Mouse (Mus musculus): Measurements from ENCODE around the gene Spns3. TPM values are rescaled to one million over a fixed set of nuclear protein-coding genes. Genes with fewer than 3 reads are reported as not detected.
"Not testable (repeated sequence)": the region's sequence is repeated elsewhere in the genome, so short reads cannot be mapped to it uniquely, and the experiment has no call there.

Gene Spns3
- total RNA-seq, 2 experiments from 2014 or later = not detected

DNA sequence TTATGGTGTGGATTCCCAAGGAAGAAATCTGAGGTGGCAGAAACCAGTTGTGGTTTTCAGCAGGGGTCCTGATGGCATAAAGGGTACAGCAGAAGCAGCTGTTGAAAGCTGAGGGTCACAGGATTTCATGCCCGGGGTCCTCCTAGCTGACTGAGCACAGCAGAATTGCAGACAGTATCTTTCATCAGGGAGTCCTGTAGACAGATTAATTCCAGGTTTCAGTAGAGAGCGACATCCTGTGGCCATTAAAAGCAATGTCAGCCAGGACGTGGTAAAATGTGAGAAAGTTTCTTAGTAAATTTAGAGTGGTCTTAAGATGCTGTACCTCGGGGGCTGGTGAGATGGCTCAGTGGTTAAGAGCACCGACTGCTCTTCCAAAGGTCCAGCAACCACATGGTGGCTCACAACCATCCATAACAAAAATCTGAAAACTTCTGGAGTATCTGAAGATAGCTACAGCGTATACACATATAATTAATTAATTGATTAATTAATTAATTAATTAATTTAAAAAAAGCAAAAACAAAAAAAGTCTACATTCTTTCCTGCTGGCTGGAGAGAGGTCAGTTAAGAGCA is 14.0 kb upstream of the Spns3 start:
- intact Hi-C loops (cut with DNase I) = loop anchor here (1.0 to 5.0 kb wide), 4 partner anchors 136 to 342 kb away; no protein-coding TSS in a partner anchor
- DNase-seq (ENCODE audit: low spot score) = no peak

DNA sequence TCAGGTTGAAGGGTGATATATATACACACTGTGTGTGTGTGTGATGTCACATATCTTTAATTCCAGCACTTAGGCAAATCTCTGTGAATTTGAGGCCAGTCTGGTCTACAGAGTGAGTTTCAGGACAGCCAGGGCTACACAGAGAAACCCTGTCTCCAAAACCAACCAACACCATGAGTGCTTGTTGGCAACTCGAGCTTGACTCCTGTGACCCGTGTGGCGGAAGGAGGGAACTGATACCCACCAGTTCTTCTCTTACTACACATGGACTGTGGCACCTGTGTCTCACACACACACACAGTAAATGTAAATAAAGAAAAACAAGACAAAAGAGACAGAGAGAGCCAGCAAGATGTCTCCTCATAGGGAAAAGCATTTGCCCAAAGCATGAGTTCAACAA is 10.4 kb upstream of the Spns3 start:
- DNase-seq (ENCODE audit: low spot score) = no peak
- intact Hi-C loops (cut with DNase I) = loop anchor here (5.0 kb wide), 1 partner anchor 338 kb away; no protein-coding TSS in a partner anchor

- intact Hi-C loops (cut with DNase I) = no loop called here
- no peak for DNase-seq (ENCODE audit: low spot score)
Observed at GRCm38 (mm10) chr11:72558155-72558554, 7.8 kb upstream of the Spns3 start.

- intact Hi-C loops (cut with DNase I) = no loop called here
- DNase-seq (ENCODE audit: low spot score) = no peak
Observed at GRCm38 (mm10) chr11:72556953-72557352, 6.6 kb upstream of the Spns3 start.

GRCm38 (mm10) chr11:72556470-72556869 is 6.2 kb upstream of the Spns3 start:
- intact Hi-C loops (cut with DNase I) = no loop called here

GRCm38 (mm10) chr11:72551531-72552105 is 1.3 kb upstream of the Spns3 start:
- intact Hi-C loops (cut with DNase I) = no loop called here
- DNase-seq (ENCODE audit: low spot score) = no peak

More at GRCm38 (mm10) chr11:72556470-72556869, 6.2 kb upstream of the Spns3 start:
- no peak for DNase-seq (ENCODE audit: low spot score)

- intact Hi-C loops (cut with DNase I) = no loop called here
- DNase-seq (ENCODE audit: low spot score) = no peak
Observed at GRCm38 (mm10) chr11:72547181-72547580, 3.1 kb downstream of the Spns3 start.

DNA sequence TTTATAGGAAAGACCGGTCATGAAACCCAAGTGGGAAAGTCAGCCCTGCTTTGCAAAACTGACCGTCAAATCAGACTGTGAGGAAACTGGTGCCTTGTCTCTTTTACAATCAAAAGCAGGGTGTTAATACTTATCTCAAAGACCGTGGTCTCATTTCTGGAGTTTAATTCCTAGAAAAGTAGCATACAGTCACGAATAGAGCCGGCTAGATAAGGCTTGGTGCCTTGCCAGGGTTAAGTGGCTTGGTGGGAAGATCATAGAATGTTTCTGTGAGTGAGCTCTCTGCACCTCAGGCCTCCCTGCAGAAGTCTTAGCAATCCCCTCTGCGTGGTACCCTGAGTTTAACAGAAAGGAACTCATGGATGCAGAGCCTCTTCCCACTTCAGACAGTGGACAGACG is 5.6 kb downstream of the Spns3 start:
- no peak for DNase-seq (ENCODE audit: low spot score)
- intact Hi-C loops (cut with DNase I) = no loop called here

GRCm38 (mm10) chr11:72543692-72544091 is 6.6 kb downstream of the Spns3 start:
- intact Hi-C loops (cut with DNase I); DNase-seq (ENCODE audit: low spot score): not testable (repeated sequence)

DNA sequence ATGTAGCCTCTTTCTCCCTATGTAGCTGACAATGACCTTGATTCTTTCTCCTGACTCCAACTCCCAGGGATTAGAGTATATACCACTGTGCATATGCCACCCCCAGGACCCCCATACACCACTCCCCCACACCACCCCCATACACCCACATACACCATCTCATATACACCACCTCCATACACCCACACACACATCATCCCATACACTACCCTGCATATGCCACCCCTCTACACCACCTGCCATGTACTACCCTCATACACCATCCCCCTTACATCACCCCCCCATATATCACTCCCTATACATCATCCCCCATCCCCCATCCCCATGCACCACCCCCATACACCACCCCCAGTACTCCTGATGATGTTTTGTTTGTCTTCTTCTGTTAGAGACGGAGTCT is 7.7 kb downstream of the Spns3 start:
- no peak for DNase-seq (ENCODE audit: low spot score)
- intact Hi-C loops (cut with DNase I) = no loop called here

GRCm38 (mm10) chr11:72541928-72542327 is 8.4 kb downstream of the Spns3 start:
- intact Hi-C loops (cut with DNase I) = no loop called here
- DNase-seq (ENCODE audit: low spot score) = no peak

GRCm38 (mm10) chr11:72540437-72540836 is 9.9 kb downstream of the Spns3 start:
- intact Hi-C loops (cut with DNase I) = no loop called here
- DNase-seq (ENCODE audit: low spot score) = no peak

- no peak for DNase-seq (ENCODE audit: low spot score)
- intact Hi-C loops (cut with DNase I) = loop anchor here (1.0 kb wide), 1 partner anchor 24 kb away; no protein-coding TSS in a partner anchor
Observed at GRCm38 (mm10) chr11:72538811-72539210, 11.5 kb downstream of the Spns3 start.

- DNase-seq (ENCODE audit: low spot score) = peak; percentile 34
Observed at GRCm38 (mm10) chr11:72538037-72538755, 12.1 kb downstream of the Spns3 start.

DNA sequence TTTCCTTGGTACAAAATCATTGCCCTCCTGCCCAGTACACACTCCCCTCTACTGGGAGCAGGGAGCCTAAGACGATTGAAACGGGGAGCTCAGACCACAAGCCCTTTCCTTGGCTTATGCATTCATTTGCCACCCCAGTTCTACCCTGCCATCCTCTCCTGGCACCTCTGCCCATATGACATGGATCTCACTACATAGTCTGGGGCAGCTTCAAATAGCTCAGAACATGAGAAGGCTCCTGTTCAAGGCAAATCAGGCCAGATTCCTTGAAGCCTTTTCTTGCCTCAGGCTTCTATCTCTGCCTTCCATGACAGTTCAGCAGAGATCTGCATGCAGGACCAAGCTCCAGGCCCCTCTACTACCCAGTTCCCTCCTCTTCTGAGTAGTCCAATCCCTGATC is 12.8 kb downstream of the Spns3 start:
- intact Hi-C loops (cut with DNase I) = no loop called here
- no peak for DNase-seq (ENCODE audit: low spot score)

More at GRCm38 (mm10) chr11:72538037-72538755, 12.1 kb downstream of the Spns3 start:
- intact Hi-C loops (cut with DNase I) = no loop called here

GRCm38 (mm10) chr11:72535519-72535918 is 14.8 kb downstream of the Spns3 start:
- DNase-seq (ENCODE audit: low spot score) = no peak
- intact Hi-C loops (cut with DNase I) = no loop called here

- intact Hi-C loops (cut with DNase I) = no loop called here
- DNase-seq (ENCODE audit: low spot score) = no peak
Observed at GRCm38 (mm10) chr11:72532890-72533289, 17.4 kb downstream of the Spns3 start.

DNA sequence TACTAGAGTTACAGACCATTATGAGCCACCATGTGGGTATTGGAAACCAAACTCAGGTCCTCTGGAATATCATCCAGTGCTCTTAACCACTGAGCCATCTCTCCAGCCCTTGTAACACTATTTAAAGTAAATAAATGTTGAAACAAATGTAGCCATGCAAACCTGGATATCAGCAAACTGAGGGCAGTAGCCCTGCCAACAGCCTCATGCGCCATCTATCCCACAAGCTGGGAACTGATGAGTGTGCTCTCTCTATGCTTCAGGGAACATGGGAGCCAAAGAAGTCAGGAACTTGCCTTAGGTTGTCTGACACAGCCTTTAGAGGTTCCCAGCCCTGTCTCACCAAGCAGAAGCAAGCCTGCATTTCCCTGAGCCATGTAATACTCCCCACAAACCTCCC is 18.7 kb downstream of the Spns3 start:
- intact Hi-C loops (cut with DNase I) = no loop called here
- no peak for DNase-seq (ENCODE audit: low spot score)

DNA sequence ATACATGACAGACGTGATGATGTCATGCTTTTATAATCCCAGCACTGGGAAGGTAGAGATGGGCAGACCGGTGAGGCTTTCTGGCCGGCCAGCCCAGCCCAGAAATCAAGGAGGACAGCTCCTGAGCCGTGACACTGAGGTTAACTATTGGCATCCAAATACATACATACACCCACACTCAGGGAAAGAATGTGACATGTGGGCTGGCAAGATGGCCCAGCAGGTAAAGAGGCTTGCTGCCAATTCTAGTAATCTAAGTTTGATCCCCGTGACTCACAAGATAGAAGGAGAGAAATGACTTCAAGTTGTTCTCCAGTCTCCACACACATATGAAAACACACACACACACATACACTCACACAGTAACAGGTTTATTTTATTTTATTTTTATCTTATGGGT is 19.2 kb downstream of the Spns3 start:
- intact Hi-C loops (cut with DNase I) = no loop called here
- DNase-seq (ENCODE audit: low spot score) = no peak

DNA sequence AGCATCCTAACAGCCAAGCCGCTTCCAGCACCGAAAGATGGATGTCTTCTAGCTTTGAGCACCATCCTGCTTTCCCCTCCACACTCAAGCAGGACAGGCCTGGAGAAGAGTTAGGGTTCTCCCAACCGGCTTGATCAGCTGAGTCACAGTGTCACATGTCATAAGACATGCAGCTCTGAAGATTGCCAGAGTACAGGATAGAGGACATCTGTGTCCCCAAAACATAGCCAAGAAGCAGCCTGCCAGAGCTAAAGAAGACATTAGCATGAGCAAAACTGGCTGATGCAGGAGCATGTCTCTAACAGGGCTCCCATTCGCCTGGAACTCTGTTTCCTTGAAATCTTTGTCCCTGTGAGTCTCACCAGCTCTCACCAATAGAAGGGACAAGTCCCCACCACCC is 24.1 kb downstream of the Spns3 start:
- intact Hi-C loops (cut with DNase I) = loop anchor here (5.0 kb wide), 1 partner anchor 34 kb away; no protein-coding TSS in a partner anchor

DNA sequence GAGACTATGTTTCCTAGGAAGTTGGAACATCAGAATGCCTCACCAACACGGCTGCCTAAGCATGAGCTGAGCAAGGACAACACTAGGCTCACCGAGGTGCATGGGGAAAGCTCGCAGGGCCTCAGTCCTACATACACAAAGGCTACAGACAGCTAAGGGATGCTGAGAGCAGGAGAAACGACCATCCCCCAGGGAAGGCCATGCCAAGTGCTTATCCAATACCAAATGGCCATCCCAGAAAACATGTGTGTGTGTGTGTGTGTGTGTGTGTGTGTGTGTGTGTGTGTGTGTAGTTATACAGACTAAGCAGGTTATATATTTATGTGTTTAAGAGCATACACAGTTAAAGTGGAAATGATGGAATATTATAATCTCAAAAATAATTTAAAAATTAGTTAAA is 26.6 kb downstream of the Spns3 start:
- intact Hi-C loops (cut with DNase I) = no loop called here
- no peak for DNase-seq (ENCODE audit: low spot score)

More for the DNA sequence above, 24.1 kb downstream of the Spns3 start:
- DNase-seq (ENCODE audit: low spot score) = peak; percentile 44

All from heart, postnatal 25 days (tissue).